Mouse (Mus musculus) thymus, adult 2 months (tissue): ENCODE measurements around the gene Pcdh19.

Experiments
- CTCF ChIP-seq: fragments of 200-500 bp; IDR thresholded peaks from 2 replicates; pipeline ENCODE4 v1.5.1; 2012; ENCODE audit warnings: mild to moderate bottlenecking, control low read depth, low read length, moderate library complexity, borderline replicate concordance; ENCODE audit not compliant: control insufficient read depth, poor library complexity, insufficient read depth; ENCODE audit errors: extremely low read depth
- POLR2A ChIP-seq: fragments of 200-500 bp; IDR thresholded peaks from 2 replicates; pipeline ENCODE4 v1.6.1; 2012; ENCODE audit warnings: mild to moderate bottlenecking, low read length, control low read depth, moderate library complexity; ENCODE audit not compliant: control insufficient read depth, poor library complexity, insufficient read depth; ENCODE audit errors: extremely low read depth

DNA sequence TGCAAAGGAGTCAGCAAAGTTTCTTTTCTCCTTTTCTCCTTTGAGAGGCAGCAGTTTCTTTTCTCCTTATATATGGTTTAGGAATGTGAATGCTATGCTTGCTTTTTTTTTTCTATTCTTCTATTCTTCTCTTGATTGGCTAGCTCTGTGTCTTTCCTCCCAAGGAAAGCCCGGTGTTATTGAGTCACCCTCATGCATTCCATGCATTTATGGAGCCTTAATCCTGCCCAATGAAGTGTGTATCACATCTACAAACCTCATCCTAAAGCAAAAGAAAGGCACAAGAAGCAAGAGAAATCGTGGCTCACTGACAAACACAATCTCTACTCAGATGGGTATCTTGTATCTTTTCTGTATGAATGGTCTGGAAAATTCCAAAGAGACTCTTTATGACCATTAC is 41.0 kb downstream of the Pcdh19 start:
- TF ChIP-seq CTCF (no peak), POLR2A (no peak)
